ENCODE assay signal across 10 mouse cellular contexts in genomic region chr1:156539787-156540560, GRCm38 (mm10). TPM values are rescaled to one million over a fixed set of nuclear protein-coding genes. Genes with fewer than 3 reads are reported as not detected.
DNase-seq lines count a peak whose midpoint lies in the region; ATAC-seq and TF ChIP-seq lines count a peak whose summit lies in the region.
"Had no signal": no experiment of that assay in that cellular context is flagged by ENCODE, and none has a peak within 500 bp of the region (broad histone marks: within the 10 kb centered on the region; RNA-seq: fewer than 3 reads in every experiment).

No protein-coding gene starts in this region.

- no peaks in the 10 kb centered on the region for H3K36me3 ChIP-seq in kidney, embryonic 16.5 days (ENCODE audit: insufficient read depth, low read length)
- no peaks in the 10 kb centered on the region for H3K36me3 ChIP-seq in kidney, embryonic 14.5 days (ENCODE audit: control insufficient read depth, insufficient read depth, low read length)
- H3K36me3 ChIP-seq in hindbrain, postnatal 0 days (ENCODE audit: insufficient read depth, low read length): no peaks in the 10 kb centered on the region
- no peaks in the 10 kb centered on the region for H3K36me3 ChIP-seq in small intestine, adult 2 months (ENCODE audit: control insufficient read depth, insufficient read depth, low read length)
- H3K36me3 ChIP-seq in intestine, embryonic 15.5 days: no peaks in the 10 kb centered on the region
- H3K36me3 ChIP-seq: liver, embryonic 13.5 days had no signal

- H3K4me3 ChIP-seq in kidney, embryonic 16.5 days (ENCODE audit: low read length): no peak overlapping the region
- H3K4me3 ChIP-seq in kidney, embryonic 14.5 days (ENCODE audit: low read length): no peak overlapping the region
- H3K4me3 ChIP-seq in hindbrain, postnatal 0 days (ENCODE audit: low read length): no peak overlapping the region
- H3K4me3 ChIP-seq in small intestine, adult 2 months (ENCODE audit: low read depth, low read length): no peak overlapping the region
- H3K4me3 ChIP-seq in intestine, embryonic 15.5 days (replicated peaks): no peak overlapping the region
- H3K4me3 ChIP-seq: erythroblast, embryonic 14.5 days; liver, embryonic 13.5 days had no signal

- H3K27ac ChIP-seq in kidney, embryonic 16.5 days (ENCODE audit: low read length): no peak overlapping the region
- no peak overlapping the region for H3K27ac ChIP-seq in kidney, embryonic 14.5 days (ENCODE audit: low read depth, low read length)
- H3K27ac ChIP-seq in hindbrain, postnatal 0 days: no peak overlapping the region
- no peak overlapping the region for H3K27ac ChIP-seq in small intestine, adult 2 months (ENCODE audit: insufficient read depth, low read depth, low read length)
- no peak overlapping the region for H3K27ac ChIP-seq in intestine, embryonic 15.5 days
- H3K27ac ChIP-seq: liver, embryonic 13.5 days had no signal

- 31% methylated on average over 4 of the region's 4 CpGs for WGBS in kidney, embryonic 16.5 days
- WGBS in kidney, embryonic 14.5 days: 34% methylated on average over 4 of the region's 4 CpGs
- 33% methylated on average over 4 of the region's 4 CpGs for WGBS in hindbrain, postnatal 0 days
- 58% methylated on average over 4 of the region's 4 CpGs for WGBS in small intestine, adult 2 months
- WGBS in intestine, embryonic 15.5 days: 44% methylated on average over 4 of the region's 4 CpGs

- no peaks in the 10 kb centered on the region for H3K9me3 ChIP-seq in kidney, embryonic 16.5 days (ENCODE audit: low read length)
- no peaks in the 10 kb centered on the region for H3K9me3 ChIP-seq in kidney, embryonic 14.5 days (ENCODE audit: control insufficient read depth, low read length)
- no peaks in the 10 kb centered on the region for H3K9me3 ChIP-seq in hindbrain, postnatal 0 days (ENCODE audit: low read length)
- H3K9me3 ChIP-seq in intestine, embryonic 15.5 days: no peaks in the 10 kb centered on the region
- H3K9me3 ChIP-seq: liver, embryonic 13.5 days had no signal

- peak; percentile 29 for DNase-seq in adrenal gland, postnatal 10 days
- no peak for DNase-seq in adrenal gland, adult 8-10 months
- DNase-seq in hindbrain, postnatal 0 days (ENCODE audit: low spot score): peak; percentile 74
- DNase-seq: liver, embryonic 13.5 days had no signal

- no peaks in the 10 kb centered on the region for H3K4me1 ChIP-seq in kidney, embryonic 16.5 days (ENCODE audit: insufficient read depth, low read length)
- H3K4me1 ChIP-seq in kidney, embryonic 14.5 days (ENCODE audit: control insufficient read depth, insufficient read depth, low read length): peaks cover 4% of the 10 kb centered on the region; the same call in 1 of the 2 replicates
- H3K4me1 ChIP-seq in hindbrain, postnatal 0 days (ENCODE audit: insufficient read depth, low read length): no peaks in the 10 kb centered on the region
- peaks cover 2% of the 10 kb centered on the region; the same call in 1 of the 2 replicates for H3K4me1 ChIP-seq in small intestine, adult 2 months (ENCODE audit: control insufficient read depth, insufficient read depth, insufficient read length, low read length)
- H3K4me1 ChIP-seq in intestine, embryonic 15.5 days (replicated peaks): 0 out of 2 replicates have a peak, but pooled peaks cover 4% of the 10 kb centered on the region
- H3K4me1 ChIP-seq: liver, embryonic 13.5 days had no signal

- no peak overlapping the region for H3K4me2 ChIP-seq in kidney, embryonic 16.5 days (replicated peaks; ENCODE audit: low read depth, low read length)
- H3K4me2 ChIP-seq in kidney, embryonic 14.5 days (replicated peaks; ENCODE audit: low read depth, low read length): no peak overlapping the region
- H3K4me2 ChIP-seq in hindbrain, postnatal 0 days (ENCODE audit: low read depth, low read length): no peak overlapping the region
- no peak overlapping the region for H3K4me2 ChIP-seq in intestine, embryonic 15.5 days (replicated peaks)
- H3K4me2 ChIP-seq: liver, embryonic 13.5 days had no signal

- ATAC-seq in kidney, embryonic 16.5 days (ENCODE audit: low FRiP score, low TSS enrichment): peak; percentile 68; the same call in 1 of the 2 replicates
- no peak for ATAC-seq in kidney, embryonic 14.5 days (ENCODE audit: low FRiP score, low TSS enrichment)
- peak; percentile 56 for ATAC-seq in CD4-positive, CD25-positive, alpha-beta regulatory T cell, adult 4 months
- peak; percentile 71; the same call in 1 of the 2 replicates for ATAC-seq in hindbrain, postnatal 0 days
- no peak; the same call in 1 of the 2 replicates for ATAC-seq in intestine, embryonic 15.5 days

- no peaks in the 10 kb centered on the region for H3K27me3 ChIP-seq in kidney, embryonic 16.5 days (ENCODE audit: insufficient read depth, low read length)
- H3K27me3 ChIP-seq in kidney, embryonic 14.5 days (ENCODE audit: control insufficient read depth, insufficient read depth, low read length): no peaks in the 10 kb centered on the region; the same call in 1 of the 2 replicates
- no peaks in the 10 kb centered on the region for H3K27me3 ChIP-seq in hindbrain, postnatal 0 days (ENCODE audit: insufficient read depth, low read length)
- H3K27me3 ChIP-seq in small intestine, adult 2 months (ENCODE audit: control insufficient read depth, insufficient read depth, low read length): no peaks in the 10 kb centered on the region
- H3K27me3 ChIP-seq in intestine, embryonic 15.5 days (replicated peaks): no peaks in the 10 kb centered on the region
- H3K27me3 ChIP-seq: liver, embryonic 13.5 days had no signal

- TF ChIP-seq CTCF in hindbrain, postnatal 0 days (IDR thresholded peaks at IDR 0.05; ENCODE audit: low read depth): peak; percentile 71
- peak; percentile 25; the same call in 1 of the 2 replicates for TF ChIP-seq CTCF in small intestine, adult 2 months (IDR thresholded peaks at IDR 0.05; ENCODE audit: extremely low read depth, insufficient read length, insufficient replicate concordance, low read depth, low read length)

- TF ChIP-seq POLR2A in small intestine, adult 2 months (IDR thresholded peaks at IDR 0.05; ENCODE audit: low read depth, low read length): no peak

- no peak overlapping the region for H3K9ac ChIP-seq in kidney, embryonic 16.5 days (replicated peaks; ENCODE audit: low read length)
- H3K9ac ChIP-seq in kidney, embryonic 14.5 days (ENCODE audit: low read depth, low read length): no peak overlapping the region
- no peak overlapping the region for H3K9ac ChIP-seq in hindbrain, postnatal 0 days (replicated peaks; ENCODE audit: low read length)
- H3K9ac ChIP-seq in intestine, embryonic 15.5 days: no peak overlapping the region
- H3K9ac ChIP-seq: liver, embryonic 13.5 days had no signal

RNA-seq across cellular contexts. Expression of gene Gm10031, which starts 16.2 kb away (rescaled TPM):
- 10 to 100 TPM; 34.8 to 39.6 TPM for total RNA-seq in adrenal gland, postnatal 10 days (2021)
- 10 to 100 TPM; 28.0 to 44.6 (median 34.7) TPM for total RNA-seq in adrenal gland, adult 8-10 months (2022)
- 0.35 and 1.3 TPM in 2 replicates for polyA plus RNA-seq in kidney, embryonic 16.5 days (2015; fragmentation: Nextera tagmentation; extraction: Ambion mirVana)
- polyA plus RNA-seq in kidney, embryonic 14.5 days (2014; fragmentation: Nextera tagmentation; extraction: Ambion mirVana): 0.66 and 0.88 TPM in 2 replicates
- polyA plus RNA-seq in CD4-positive, CD25-positive, alpha-beta regulatory T cell, adult 4 months (2017; shearing (Covaris generic)): 1 to 10 TPM in 1 of 2 experiments, under 1 TPM in 1; 0.66 to 4.8 TPM
- 11.8 and 13.4 TPM in 2 replicates for total RNA-seq in hindbrain, postnatal 0 days (2014; rRNA removed)
- 0.40 and 0.44 TPM in 2 replicates for polyA plus RNA-seq in hindbrain, postnatal 0 days (2015; fragmentation: Nextera tagmentation; extraction: Ambion mirVana)
- 10.3 and 27.8 TPM in 2 replicates for polyA plus RNA-seq in small intestine, adult 2 months (2012; rRNA removed)
- 0.37 and 0.62 TPM in 2 replicates for polyA plus RNA-seq in intestine, embryonic 15.5 days (2015; fragmentation: Nextera tagmentation; extraction: Ambion mirVana)

RNA-seq across cellular contexts. Expression of gene Abl2, which starts 18.6 kb away (rescaled TPM):
- total RNA-seq in adrenal gland, postnatal 10 days (2021): 10 to 100 TPM; 18.9 to 19.9 TPM
- 10 to 100 TPM; 22.1 to 35.7 (median 29.2) TPM for total RNA-seq in adrenal gland, adult 8-10 months (2022)
- 4.0 and 5.0 TPM in 2 replicates for polyA plus RNA-seq in kidney, embryonic 16.5 days (2015; fragmentation: Nextera tagmentation; extraction: Ambion mirVana)
- polyA plus RNA-seq in kidney, embryonic 14.5 days (2014; fragmentation: Nextera tagmentation; extraction: Ambion mirVana): 6.4 and 8.1 TPM in 2 replicates
- polyA plus RNA-seq in CD4-positive, CD25-positive, alpha-beta regulatory T cell, adult 4 months (2017; shearing (Covaris generic)): 1 to 10 TPM; 4.6 to 4.9 TPM
- 27.1 and 32.9 TPM in 2 replicates for total RNA-seq in hindbrain, postnatal 0 days (2014; rRNA removed)
- 4.4 and 4.5 TPM in 2 replicates for polyA plus RNA-seq in hindbrain, postnatal 0 days (2015; fragmentation: Nextera tagmentation; extraction: Ambion mirVana)
- 3.7 and 4.3 TPM in 2 replicates for polyA plus RNA-seq in small intestine, adult 2 months (2012; rRNA removed)
- polyA plus RNA-seq in intestine, embryonic 15.5 days (2015; fragmentation: Nextera tagmentation; extraction: Ambion mirVana): 2.6 and 3.2 TPM in 2 replicates

Comparison
In these comparisons a context has a peak if more than half of its experiments do, and no peak if none do; other contexts are left out.
1. ATAC-seq: peak in kidney, embryonic 16.5 days (single experiment), CD4-positive, CD25-positive, alpha-beta regulatory T cell, adult 4 months (single experiment) and hindbrain, postnatal 0 days (single experiment); none in kidney, embryonic 14.5 days (single experiment) and intestine, embryonic 15.5 days (single experiment).